Mouse (Mus musculus) WW6 (cell line): Measurements from ENCODE around the gene Agfg2.
A peak's percentile ranks its signal among the peaks of the same experiment; 100 is the strongest.

Experiments used
- DNase-seq: peaks from one replicate; pipeline ENCODE4 v3.0.0-alpha.2; 2013; ENCODE audit warnings: low read depth, low spot score

The Agfg2 gene

GRCm38 (mm10) chr5:137609292-137609691 lies 75.2 kb downstream of the Agfg2 start:
- DNase-seq: no peak

- DNase-seq: no peak
These were observed 75.8 kb downstream of the Agfg2 start for GRCm38 (mm10) chr5:137608654-137609190.

GRCm38 (mm10) chr5:137607860-137608653 lies 76.5 kb downstream of the Agfg2 start:
- DNase-seq: no peak

GRCm38 (mm10) chr5:137601365-137601729 lies 83.2 kb downstream of the Agfg2 start:
- DNase-seq: no peak

- DNase-seq: peak; percentile 94
These were observed 83.7 kb downstream of the Agfg2 start, which contains the start of gene Mospd3 for GRCm38 (mm10) chr5:137600619-137601364. Gene Mospd3, minus strand, starts transcription at chr5:137601058.
